In genomic region chr2:32587731-32588321, GRCm38 (mm10) we compare ENCODE assay signal across 8 mouse cellular contexts. TPM values are rescaled to one million over a fixed set of nuclear protein-coding genes. Genes with fewer than 3 reads are reported as not detected.
DNase-seq lines count a peak whose midpoint lies in the region; ATAC-seq lines count a peak whose summit lies in the region.

No protein-coding gene starts in this region.

- H3K9me3 ChIP-seq in embryonic facial prominence, embryonic 11.5 days (replicated peaks; ENCODE audit: control insufficient read depth, low read length), result no peaks in the 10 kb centered on the region
- H3K9me3 ChIP-seq in heart, embryonic 14.5 days (ENCODE audit: control insufficient read depth, low read length), result no peaks in the 10 kb centered on the region
- H3K9me3 ChIP-seq in midbrain, embryonic 13.5 days, result no peaks in the 10 kb centered on the region

- no peaks in the 10 kb centered on the region for H3K36me3 ChIP-seq in embryonic facial prominence, embryonic 11.5 days (replicated peaks; ENCODE audit: control insufficient read depth, insufficient read depth, low read depth, low read length)
- peaks cover 26% of the 10 kb centered on the region for H3K36me3 ChIP-seq in heart, embryonic 14.5 days (ENCODE audit: control insufficient read depth, insufficient read depth, low read length)
- H3K36me3 ChIP-seq in midbrain, embryonic 13.5 days, result no peaks in the 10 kb centered on the region

- peak overlapping the region; percentile 69 for H3K4me2 ChIP-seq in embryonic facial prominence, embryonic 11.5 days (ENCODE audit: low read depth, low read length)
- peak overlapping the region; percentile 89 for H3K4me2 ChIP-seq in heart, embryonic 14.5 days (ENCODE audit: low read length)
- peak overlapping the region; percentile 60 for H3K4me2 ChIP-seq in midbrain, embryonic 13.5 days (replicated peaks)

- 35% methylated on average over 9 of the region's 9 CpGs for WGBS in embryonic facial prominence, embryonic 11.5 days
- WGBS in heart, embryonic 14.5 days, result 10% methylated on average over 9 of the region's 9 CpGs
- WGBS in midbrain, embryonic 13.5 days, result 60% methylated on average over 9 of the region's 9 CpGs

- H3K4me1 ChIP-seq in embryonic facial prominence, embryonic 11.5 days (ENCODE audit: control insufficient read depth, insufficient read depth, low read length), result no peaks in the 10 kb centered on the region; the same call in 1 of the 2 replicates
- H3K4me1 ChIP-seq in heart, embryonic 14.5 days (ENCODE audit: control insufficient read depth in 2 of 2, insufficient read depth in 2 of 2, low read length in 2 of 2), result peaks cover 27 to 28% of the 10 kb centered on the region in 2 experiments
- H3K4me1 ChIP-seq in midbrain, embryonic 13.5 days (replicated peaks), result peaks cover 26% of the 10 kb centered on the region

- H3K27ac ChIP-seq in embryonic facial prominence, embryonic 11.5 days (replicated peaks; ENCODE audit: low read depth, low read length), result no peak overlapping the region
- H3K27ac ChIP-seq in heart, embryonic 14.5 days (replicated peaks in 1 of 2; ENCODE audit: control insufficient read depth in 1 of 2, insufficient read depth in 1 of 2, low read depth in 2 of 2, low read length in 2 of 2), result peak overlapping the region; percentile 88 to 89
- no peak overlapping the region for H3K27ac ChIP-seq in midbrain, embryonic 13.5 days

- H3K4me3 ChIP-seq in embryonic facial prominence, embryonic 11.5 days (ENCODE audit: low read depth, low read length), result peak overlapping the region; percentile 53
- H3K4me3 ChIP-seq in heart, embryonic 14.5 days (ENCODE audit: control insufficient read depth in 1 of 2, insufficient read depth in 1 of 2, low read depth in 1 of 2, low read length in 2 of 2), result peak overlapping the region; percentile 66 to 78
- H3K4me3 ChIP-seq in midbrain, embryonic 13.5 days (replicated peaks), result peak overlapping the region; percentile 49

- H3K9ac ChIP-seq in embryonic facial prominence, embryonic 11.5 days (replicated peaks; ENCODE audit: low read length), result peak overlapping the region; percentile 75
- H3K9ac ChIP-seq in heart, embryonic 14.5 days (ENCODE audit: low read length), result peak overlapping the region; percentile 82
- peak overlapping the region; percentile 67 for H3K9ac ChIP-seq in midbrain, embryonic 13.5 days (replicated peaks)

- ATAC-seq in embryonic facial prominence, embryonic 11.5 days (replicated peaks; ENCODE audit: insufficient number of reproducible peaks, low FRiP score, low TSS enrichment, low read depth), result no peak
- no peak for ATAC-seq in heart, embryonic 14.5 days (ENCODE audit: insufficient number of reproducible peaks, insufficient read depth, low FRiP score, low read depth)
- no peak for ATAC-seq in midbrain, embryonic 13.5 days

- H3K27me3 ChIP-seq in embryonic facial prominence, embryonic 11.5 days (ENCODE audit: control insufficient read depth, insufficient read depth, low read length), result no peaks in the 10 kb centered on the region; the same call in 1 of the 2 replicates
- no peaks in the 10 kb centered on the region for H3K27me3 ChIP-seq in heart, embryonic 14.5 days (ENCODE audit: control insufficient read depth, insufficient read depth, low read length)
- H3K27me3 ChIP-seq in midbrain, embryonic 13.5 days, result 0 out of 2 replicates have a peak, but pooled peaks cover 5% of the 10 kb centered on the region

- DNase-seq in cerebellum, adult 9-11 months, result peak; percentile 68
- DNase-seq in cerebellum, adult 9-10 months, result no peak
- no peak for DNase-seq in embryonic facial prominence, embryonic 11.5 days (ENCODE audit: low spot score)
- DNase-seq in kidney, postnatal 36 days, result peak; percentile 43 to 60
- DNase-seq in c-Kit-positive CD71-positive TER-119-positive erythroid progenitor cells, embryonic 14.5 days (ENCODE audit: low spot score), result no peak
- no peak for DNase-seq in frontal cortex, postnatal 10 days (ENCODE audit: low spot score in 2 of 2)

RNA-seq across cellular contexts. Expression of gene St6galnac4, which starts 0.9 kb away (rescaled TPM):
- polyA plus RNA-seq in embryonic facial prominence, embryonic 11.5 days (2014; fragmentation: Nextera tagmentation; extraction: Ambion mirVana), result 20.3 and 22.8 TPM in 2 replicates
- polyA plus RNA-seq in heart, embryonic 14.5 days (2014; fragmentation: Nextera tagmentation; extraction: Ambion mirVana), result 33.4 and 35.7 TPM in 2 replicates
- 15.2 and 16.3 TPM in 2 replicates for polyA plus RNA-seq in midbrain, embryonic 13.5 days (2015; fragmentation: Nextera tagmentation; extraction: Ambion mirVana)

RNA-seq across cellular contexts. Expression of gene St6galnac6, which starts 11.7 kb away (rescaled TPM):
- polyA plus RNA-seq in embryonic facial prominence, embryonic 11.5 days (2014; fragmentation: Nextera tagmentation; extraction: Ambion mirVana), result 6.3 and 6.8 TPM in 2 replicates
- 11.0 and 12.2 TPM in 2 replicates for polyA plus RNA-seq in heart, embryonic 14.5 days (2014; fragmentation: Nextera tagmentation; extraction: Ambion mirVana)
- 10.1 and 11.3 TPM in 2 replicates for polyA plus RNA-seq in midbrain, embryonic 13.5 days (2015; fragmentation: Nextera tagmentation; extraction: Ambion mirVana)

RNA-seq across cellular contexts. Expression of gene 9430097D07Rik, which starts 12.3 kb away (rescaled TPM):
- polyA plus RNA-seq in embryonic facial prominence, embryonic 11.5 days (2014; fragmentation: Nextera tagmentation; extraction: Ambion mirVana), result 0.32 and 0.36 TPM in 2 replicates
- 0.13 TPM in 1 of 2 replicates, not detected in the other for polyA plus RNA-seq in heart, embryonic 14.5 days (2014; fragmentation: Nextera tagmentation; extraction: Ambion mirVana)
- 0.34 and 0.55 TPM in 2 replicates for polyA plus RNA-seq in midbrain, embryonic 13.5 days (2015; fragmentation: Nextera tagmentation; extraction: Ambion mirVana)

RNA-seq across cellular contexts. Expression of gene Pip5kl1, which starts 13.2 kb away (rescaled TPM):
- polyA plus RNA-seq in embryonic facial prominence, embryonic 11.5 days (2014; fragmentation: Nextera tagmentation; extraction: Ambion mirVana), result 2.3 and 3.3 TPM in 2 replicates
- polyA plus RNA-seq in heart, embryonic 14.5 days (2014; fragmentation: Nextera tagmentation; extraction: Ambion mirVana), result 0.19 TPM in 1 of 2 replicates, not detected in the other
- 4.8 TPM in 2 replicates for polyA plus RNA-seq in midbrain, embryonic 13.5 days (2015; fragmentation: Nextera tagmentation; extraction: Ambion mirVana)

RNA-seq across cellular contexts. Expression of gene Dpm2, which starts 17.2 kb away (rescaled TPM):
- polyA plus RNA-seq in embryonic facial prominence, embryonic 11.5 days (2014; fragmentation: Nextera tagmentation; extraction: Ambion mirVana), result 97.1 and 100 TPM in 2 replicates
- 72.9 and 85.0 TPM in 2 replicates for polyA plus RNA-seq in heart, embryonic 14.5 days (2014; fragmentation: Nextera tagmentation; extraction: Ambion mirVana)
- polyA plus RNA-seq in midbrain, embryonic 13.5 days (2015; fragmentation: Nextera tagmentation; extraction: Ambion mirVana), result 133 and 147 TPM in 2 replicates

Comparison
In these comparisons a context has a peak if more than half of its experiments do, and no peak if none do; other contexts are left out.
1. DNase-seq: peak in cerebellum, adult 9-11 months (single experiment) and kidney, postnatal 36 days (2 of 2); none in cerebellum, adult 9-10 months (single experiment), embryonic facial prominence, embryonic 11.5 days (single experiment), c-Kit-positive CD71-positive TER-119-positive erythroid progenitor cells, embryonic 14.5 days (single experiment) and frontal cortex, postnatal 10 days (0 of 2).
2. H3K27ac ChIP-seq: peak in heart, embryonic 14.5 days (2 of 2); none in embryonic facial prominence, embryonic 11.5 days (single experiment) and midbrain, embryonic 13.5 days (single experiment).
3. Peak in every context shown above with its lines, with median percentiles within 50 percentile points of each other: H3K4me2 ChIP-seq, H3K4me3 ChIP-seq and H3K9ac ChIP-seq.